Mouse (Mus musculus): ENCODE results near the gene Ptprt. TPM values are rescaled to one million over a fixed set of nuclear protein-coding genes. Genes with fewer than 3 reads are reported as not detected.

The Ptprt gene
- total and polyA plus RNA-seq, 3 experiments: not detected

DNA sequence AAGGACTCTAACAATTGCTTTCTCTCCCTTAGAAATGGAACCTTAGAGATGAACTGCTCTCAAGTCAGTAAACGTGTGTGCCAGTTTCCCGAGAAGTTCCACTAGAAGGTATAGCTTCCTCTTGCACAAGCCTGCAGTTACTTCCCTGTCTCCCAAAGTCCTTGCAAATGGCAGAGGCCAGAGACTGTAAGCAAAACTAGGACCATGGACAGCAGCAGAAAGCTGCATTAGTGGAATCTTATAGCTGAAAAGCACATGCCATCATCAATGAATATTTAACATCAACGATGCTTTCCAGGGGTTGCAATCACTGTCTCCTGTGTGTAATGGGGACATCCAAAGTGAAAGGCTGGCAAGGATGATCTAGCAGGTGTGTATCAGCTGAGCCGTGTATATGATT is 629.3 kb downstream of the Ptprt start:
- no peak for DNase-seq (ENCODE audit: low read depth, low spot score)
- no peaks in the 10 kb centered on the region for H3K27me3 ChIP-seq (ENCODE audit: control insufficient read depth in 1 of 2, insufficient read depth in 2 of 2, low read length in 2 of 2)
- no peaks in the 10 kb centered on the region for H3K79me2 ChIP-seq (ENCODE audit: control insufficient read depth, insufficient read depth, low read length, poor library complexity)
- no peaks in the 10 kb centered on the region for H3K36me3 ChIP-seq (ENCODE audit: control insufficient read depth in 1 of 2, insufficient read depth in 2 of 2, low read length in 2 of 2)
- H3K4me3 ChIP-seq (ENCODE audit: control insufficient read depth in 1 of 2, insufficient read depth in 1 of 2, low read depth in 2 of 2, low read length in 2 of 2): no peak overlapping the region
- no peak overlapping the region for H3K27ac ChIP-seq (ENCODE audit: control insufficient read depth, low read depth, low read length)
- TF ChIP-seq ZC3H11A (IDR thresholded peaks at IDR 0.05; ENCODE audit: low read depth, low read length) (no peak), MYC (IDR thresholded peaks at IDR 0.05; ENCODE audit: low read depth, low read length) (no peak), MAX (IDR thresholded peaks at IDR 0.05; ENCODE audit: low read length) (no peak)
- H3K9ac ChIP-seq (ENCODE audit: control insufficient read depth, low read depth, low read length, poor library complexity, severe bottlenecking): no peak overlapping the region
- no peaks in the 10 kb centered on the region for H3K9me3 ChIP-seq (replicated peaks; ENCODE audit: insufficient read depth, low read length)
- H3K4me1 ChIP-seq (ENCODE audit: control insufficient read depth in 1 of 2, insufficient read depth in 2 of 2, low read length in 2 of 2): no peaks in the 10 kb centered on the region

DNA sequence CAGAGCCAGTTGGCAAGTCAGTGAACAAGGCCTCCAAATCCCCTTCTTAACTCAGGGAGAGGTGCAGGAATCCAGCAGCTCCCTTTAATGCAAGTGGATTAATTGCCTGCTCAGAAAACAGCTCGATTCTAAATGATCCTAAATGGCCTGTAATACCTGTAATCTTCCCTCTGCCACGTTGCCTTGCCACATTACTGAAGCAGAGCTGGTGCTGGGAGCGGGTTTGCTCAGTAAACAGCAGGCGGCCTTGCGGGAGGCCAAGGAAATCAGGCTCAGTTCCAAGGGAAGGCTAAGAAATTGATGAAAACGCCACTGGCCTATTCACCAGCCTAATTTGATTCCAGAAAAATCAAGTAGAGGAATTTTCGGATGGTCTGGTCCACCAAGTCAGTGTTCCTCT is 659.9 kb downstream of the Ptprt start:
- H3K9ac ChIP-seq (ENCODE audit: control insufficient read depth, low read depth, low read length, poor library complexity, severe bottlenecking): no peak overlapping the region
- DNase-seq (ENCODE audit: low read depth, low spot score): no peak
- no peak overlapping the region for H3K27ac ChIP-seq (ENCODE audit: control insufficient read depth, low read depth, low read length)
- no peaks in the 10 kb centered on the region for H3K4me1 ChIP-seq (ENCODE audit: control insufficient read depth in 1 of 2, insufficient read depth in 2 of 2, low read length in 2 of 2)
- no peaks in the 10 kb centered on the region for H3K79me2 ChIP-seq (ENCODE audit: control insufficient read depth, insufficient read depth, low read length, poor library complexity)
- H3K36me3 ChIP-seq (ENCODE audit: control insufficient read depth in 1 of 2, insufficient read depth in 2 of 2, low read length in 2 of 2): no peaks in the 10 kb centered on the region
- TF ChIP-seq MXI1 (IDR thresholded peaks at IDR 0.05; ENCODE audit: low read depth, low read length): no peak
- TF ChIP-seq CHD1 (IDR thresholded peaks at IDR 0.05; ENCODE audit: low read depth, low read length): no peak
- TF ChIP-seq SIN3A (IDR thresholded peaks at IDR 0.05; ENCODE audit: low read length): no peak
- TF ChIP-seq ZMIZ1 (IDR thresholded peaks at IDR 0.05; ENCODE audit: low read depth, low read length): no peak
- TF ChIP-seq CTCF (IDR thresholded peaks at IDR 0.05 in 2 of 3, conservative IDR thresholded peaks at IDR 0.05 in 1 of 3; ENCODE audit: control insufficient read depth in 1 of 3, insufficient read depth in 1 of 3, low read depth in 2 of 3, low read length in 3 of 3, poor library complexity in 1 of 3, severe bottlenecking in 1 of 3): no peak
- no peak for TF ChIP-seq RAD21 (IDR thresholded peaks at IDR 0.05; ENCODE audit: low read depth, low read length)
- no peak for TF ChIP-seq NRF1 (IDR thresholded peaks at IDR 0.05; ENCODE audit: insufficient read depth, low read depth, low read length, poor library complexity, severe bottlenecking)
- no peak for TF ChIP-seq MYB (IDR thresholded peaks at IDR 0.05; ENCODE audit: low read depth, low read length)
- no peak for TF ChIP-seq NELFE (IDR thresholded peaks at IDR 0.05; ENCODE audit: low read depth, low read length)
- TF ChIP-seq ZNF384 (IDR thresholded peaks at IDR 0.05; ENCODE audit: low read depth, low read length): no peak
- no peak for TF ChIP-seq TCF12 (IDR thresholded peaks at IDR 0.05; ENCODE audit: low read depth, low read length)
- TF ChIP-seq BHLHE40 (IDR thresholded peaks at IDR 0.05; ENCODE audit: borderline replicate concordance, low read depth, low read length): no peak
- no peak for TF ChIP-seq GATA1 (IDR thresholded peaks at IDR 0.05; ENCODE audit: low read depth, low read length)
- TF ChIP-seq MAFK (IDR thresholded peaks at IDR 0.05; ENCODE audit: borderline replicate concordance, low read depth, low read length): no peak
- TF ChIP-seq ZKSCAN1 (IDR thresholded peaks at IDR 0.05; ENCODE audit: low read depth, low read length): no peak
- TF ChIP-seq MYC (IDR thresholded peaks at IDR 0.05; ENCODE audit: low read depth, low read length): no peak
- no peak for TF ChIP-seq RCOR1 (IDR thresholded peaks at IDR 0.05; ENCODE audit: low read depth, low read length)
- TF ChIP-seq ELF1 (IDR thresholded peaks at IDR 0.05; ENCODE audit: low read depth, low read length): no peak
- TF ChIP-seq MAX (IDR thresholded peaks at IDR 0.05; ENCODE audit: low read length): no peak
- no peak for TF ChIP-seq USF2 (IDR thresholded peaks at IDR 0.05; ENCODE audit: borderline replicate concordance in 1 of 2, insufficient read depth in 1 of 2, low read depth in 1 of 2, low read length in 2 of 2)
- no peak overlapping the region for H3K4me3 ChIP-seq (ENCODE audit: control insufficient read depth in 1 of 2, insufficient read depth in 1 of 2, low read depth in 2 of 2, low read length in 2 of 2)
- no peaks in the 10 kb centered on the region for H3K27me3 ChIP-seq (ENCODE audit: control insufficient read depth in 1 of 2, insufficient read depth in 2 of 2, low read length in 2 of 2)
- no peaks in the 10 kb centered on the region for H3K9me3 ChIP-seq (replicated peaks; ENCODE audit: insufficient read depth, low read length)
